Comparison of ENCODE assay signal across 9 mouse cellular contexts in the genomic region with DNA sequence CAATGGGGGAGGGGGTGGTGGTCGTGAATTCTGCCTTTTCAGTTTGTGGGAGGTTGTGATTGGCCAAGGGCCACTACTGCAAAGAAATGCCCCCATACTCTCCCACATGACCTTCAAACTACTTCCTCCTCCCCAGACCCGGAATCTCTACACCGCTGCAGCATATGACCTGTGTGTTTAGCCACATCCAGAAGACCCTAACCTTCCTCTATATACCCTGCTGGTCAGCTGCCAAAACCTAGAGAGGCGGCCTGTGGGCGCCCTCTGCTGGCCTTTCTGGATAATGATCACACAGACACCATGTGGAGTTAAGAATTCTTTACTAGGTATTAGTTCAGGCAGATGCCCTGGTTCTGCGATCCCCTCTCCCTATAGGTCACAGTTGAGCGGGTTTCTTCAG. TPM values are rescaled to one million over a fixed set of nuclear protein-coding genes. Genes with fewer than 3 reads are reported as not detected.
DNase-seq lines count a peak whose midpoint lies in the region; ATAC-seq and TF ChIP-seq lines count a peak whose summit lies in the region.
"Had no signal": no experiment of that assay in that cellular context is flagged by ENCODE, and none has a peak within 500 bp of the region (broad histone marks: within the 10 kb centered on the region; RNA-seq: fewer than 3 reads in every experiment).

No protein-coding gene starts in this region.

- peak; percentile 73 for TF ChIP-seq CTCF in heart, adult 2 months (IDR thresholded peaks at IDR 0.05)
- peak; percentile 73 for TF ChIP-seq CTCF in liver, embryonic 14.5 days (IDR thresholded peaks at IDR 0.05; ENCODE audit: low read depth)

- ATAC-seq in liver, embryonic 14.5 days (ENCODE audit: insufficient read depth), result no peak
- peak; percentile 77 for ATAC-seq in neural tube, embryonic 13.5 days (ENCODE audit: low read depth)

- DNase-seq in right cerebral cortex, adult 18-20 months, result peak; percentile 37
- no peak for DNase-seq in right cerebral cortex, postnatal 25 days
- DNase-seq in cerebellum, postnatal 36 days, result peak; percentile 36 to 37
- DNase-seq in heart, adult 2 months, result peak; percentile 41 to 59
- peak; percentile 16 for DNase-seq in kidney, adult 11 months
- DNase-seq in liver, embryonic 14.5 days (ENCODE audit: low read depth in 3 of 3, low spot score in 3 of 3), result no peak
- peak; percentile 70 for DNase-seq in thymus, postnatal 14 days

- H3K9me3 ChIP-seq in liver, embryonic 14.5 days (ENCODE audit: control insufficient read depth, low read length), result no peaks in the 10 kb centered on the region
- no peaks in the 10 kb centered on the region for H3K9me3 ChIP-seq in neural tube, embryonic 13.5 days
- H3K9me3 ChIP-seq: limb, embryonic 13.5 days had no signal

- 20% methylated on average over 7 of the region's 7 CpGs for WGBS in heart, adult 2 months
- 26% methylated on average over 6 of the region's 7 CpGs for WGBS in liver, embryonic 14.5 days (ENCODE audit: insufficient replicate concordance)
- 36% methylated on average over 7 of the region's 7 CpGs for WGBS in neural tube, embryonic 13.5 days

- H3K4me3 ChIP-seq in heart, adult 2 months, result no peak overlapping the region
- no peak overlapping the region for H3K4me3 ChIP-seq in liver, embryonic 14.5 days (ENCODE audit: insufficient read depth in 1 of 2, low read depth in 2 of 2, low read length in 2 of 2)
- H3K4me3 ChIP-seq in neural tube, embryonic 13.5 days, result no peak overlapping the region
- H3K4me3 ChIP-seq: limb, embryonic 13.5 days had no signal

- no peak overlapping the region for H3K9ac ChIP-seq in heart, adult 2 months (ENCODE audit: low read depth, low read length)
- H3K9ac ChIP-seq in liver, embryonic 14.5 days (replicated peaks), result no peak overlapping the region
- H3K9ac ChIP-seq in neural tube, embryonic 13.5 days, result no peak overlapping the region
- H3K9ac ChIP-seq: limb, embryonic 13.5 days had no signal

- no peak for TF ChIP-seq EP300 in heart, adult 2 months (IDR thresholded peaks at IDR 0.05; ENCODE audit: insufficient read depth, low read depth, low read length)
- TF ChIP-seq EP300 in liver, embryonic 14.5 days (IDR thresholded peaks at IDR 0.05; ENCODE audit: low read depth), result no peak

- no peaks in the 10 kb centered on the region for H3K79me2 ChIP-seq in heart, adult 2 months (replicated peaks; ENCODE audit: control insufficient read depth, insufficient read depth, low read length)

- H3K4me1 ChIP-seq in heart, adult 2 months (ENCODE audit: control insufficient read depth, insufficient read depth, low read length), result no peaks in the 10 kb centered on the region
- no peaks in the 10 kb centered on the region for H3K4me1 ChIP-seq in liver, embryonic 14.5 days (replicated peaks; ENCODE audit: control insufficient read depth in 2 of 2, insufficient read depth in 2 of 2, low read length in 1 of 2)
- H3K4me1 ChIP-seq in neural tube, embryonic 13.5 days (replicated peaks), result peaks cover 8% of the 10 kb centered on the region; the same call in 1 of the 2 replicates

- intact Hi-C loops in heart, adult 2 months (cut with DNase I), result loop anchor here (1.0 to 5.0 kb wide), 3 partner anchors 86 to 386 kb away; no protein-coding TSS in a partner anchor

- no peak overlapping the region for H3K27ac ChIP-seq in heart, adult 2 months
- H3K27ac ChIP-seq in liver, embryonic 14.5 days, result no peak overlapping the region
- no peak overlapping the region for H3K27ac ChIP-seq in neural tube, embryonic 13.5 days (replicated peaks)
- H3K27ac ChIP-seq: limb, embryonic 13.5 days had no signal

- H3K36me3 ChIP-seq in heart, adult 2 months (ENCODE audit: control insufficient read depth, insufficient read depth, low read length), result no peaks in the 10 kb centered on the region
- 0 out of 2 replicates have a peak, but pooled peaks cover 2% of the 10 kb centered on the region for H3K36me3 ChIP-seq in liver, embryonic 14.5 days (replicated peaks; ENCODE audit: control insufficient read depth, insufficient read depth, low read depth)
- H3K36me3 ChIP-seq in neural tube, embryonic 13.5 days, result no peaks in the 10 kb centered on the region

- TF ChIP-seq POLR2A in heart, adult 2 months (IDR thresholded peaks at IDR 0.05; ENCODE audit: insufficient read depth, low read depth, low read length), result no peak

- no peaks in the 10 kb centered on the region for H3K27me3 ChIP-seq in heart, adult 2 months (ENCODE audit: control insufficient read depth, insufficient read depth, low read length)
- no peaks in the 10 kb centered on the region for H3K27me3 ChIP-seq in liver, embryonic 14.5 days (ENCODE audit: control insufficient read depth, insufficient read depth, low read length)
- no peaks in the 10 kb centered on the region for H3K27me3 ChIP-seq in neural tube, embryonic 13.5 days
- H3K27me3 ChIP-seq: limb, embryonic 13.5 days had no signal

- H3K4me2 ChIP-seq in liver, embryonic 14.5 days (ENCODE audit: low read depth), result no peak overlapping the region
- H3K4me2 ChIP-seq in neural tube, embryonic 13.5 days, result no peak overlapping the region
- H3K4me2 ChIP-seq: limb, embryonic 13.5 days had no signal

RNA-seq across cellular contexts. Expression of gene Phgdh, which starts 26.9 kb away (rescaled TPM):
- 1 to 10 TPM; 1.5 to 1.8 TPM for total RNA-seq in heart, adult 2 months (2021)
- 3.7 and 4.5 TPM in 2 replicates for polyA plus RNA-seq in heart, adult 2 months (2012; rRNA removed)
- 114 and 121 TPM in 2 replicates for polyA plus RNA-seq in liver, embryonic 14.5 days (2012; rRNA removed)
- 207 and 218 TPM in 2 replicates for polyA plus RNA-seq in liver, embryonic 14.5 days (2014; fragmentation: Nextera tagmentation; extraction: Ambion mirVana)
- polyA plus RNA-seq in neural tube, embryonic 13.5 days (2015; fragmentation: Nextera tagmentation; extraction: Ambion mirVana), result 166 and 171 TPM in 2 replicates

RNA-seq across cellular contexts. Expression of gene Hmgcs2, which starts 32.6 kb away (rescaled TPM):
- 10 to 100 TPM in 1 of 2 experiments, 1 to 10 TPM in 1; 9.4 to 12.9 TPM for total RNA-seq in heart, adult 2 months (2021)
- polyA plus RNA-seq in heart, adult 2 months (2012; rRNA removed), result 8.1 and 9.9 TPM in 2 replicates
- 30.7 and 32.1 TPM in 2 replicates for polyA plus RNA-seq in liver, embryonic 14.5 days (2012; rRNA removed)
- polyA plus RNA-seq in liver, embryonic 14.5 days (2014; fragmentation: Nextera tagmentation; extraction: Ambion mirVana), result 81.2 and 85.7 TPM in 2 replicates
- polyA plus RNA-seq in neural tube, embryonic 13.5 days (2015; fragmentation: Nextera tagmentation; extraction: Ambion mirVana), result 9.9 and 16.3 TPM in 2 replicates

Comparison
In these comparisons a context has a peak if more than half of its experiments do, and no peak if none do; other contexts are left out.
1. DNase-seq: peak in right cerebral cortex, adult 18-20 months (single experiment), cerebellum, postnatal 36 days (2 of 2), heart, adult 2 months (2 of 2), kidney, adult 11 months (single experiment) and thymus, postnatal 14 days (single experiment); none in right cerebral cortex, postnatal 25 days (single experiment) and liver, embryonic 14.5 days (0 of 3).
2. RNA of gene Phgdh, which starts 26.9 kb away (polyA plus RNA-seq): 114 to 218 TPM in liver, embryonic 14.5 days and 166 to 171 TPM in neural tube, embryonic 13.5 days; 3.7 to 4.5 TPM in heart, adult 2 months; every median in the first group is over 10 times any median in the second.